Mouse (Mus musculus) cerebellum, adult (tissue): ENCODE results near the gene Tmem38b.

Experiments
- ATAC-seq: cut with Nextera tagmentation; 2 replicates; pipeline ENCODE4 v1.9.2; 2017; ENCODE audit warnings: mild to moderate bottlenecking, moderate library complexity, mixed read lengths; ENCODE audit not compliant: insufficient number of reproducible peaks, low FRiP score, low TSS enrichment

Gene Tmem38b

DNA sequence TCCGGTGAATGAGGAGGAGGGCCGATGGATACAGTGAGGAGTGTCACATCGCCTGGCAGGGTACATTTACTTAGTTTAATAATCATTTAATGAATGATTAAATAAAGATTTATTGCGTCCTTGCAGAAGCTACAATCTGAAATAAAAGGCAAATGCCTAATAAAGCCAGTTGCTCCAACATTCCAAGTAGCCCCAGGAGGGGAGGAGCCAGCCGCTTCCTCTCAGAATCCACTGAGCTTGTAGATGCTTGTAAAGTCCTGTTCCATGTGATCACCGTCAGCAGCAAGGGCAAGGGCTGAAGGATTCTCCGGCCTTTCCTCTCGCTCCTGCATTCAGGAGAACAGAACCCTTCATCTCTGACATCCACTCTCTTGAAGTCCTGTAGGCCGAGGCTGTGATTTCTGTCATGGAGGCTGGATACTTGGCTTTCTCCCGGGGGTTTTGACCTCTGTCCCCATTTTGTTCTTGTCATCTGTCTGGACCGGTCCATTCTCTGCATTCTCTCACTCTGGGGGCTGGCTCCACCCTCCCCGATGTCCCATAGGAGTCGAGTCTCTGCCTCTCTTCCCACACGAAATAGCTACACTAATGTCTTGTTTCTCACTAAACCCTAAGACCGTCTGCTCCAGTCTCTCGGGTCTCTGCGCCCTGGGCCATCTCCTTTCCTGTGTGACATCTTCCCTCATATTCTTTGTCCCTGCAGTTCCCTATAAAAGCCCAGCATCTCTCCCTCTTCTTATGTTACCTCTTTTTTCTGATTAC, 57.3 kb downstream of the Tmem38b start:
- no peak for ATAC-seq

DNA sequence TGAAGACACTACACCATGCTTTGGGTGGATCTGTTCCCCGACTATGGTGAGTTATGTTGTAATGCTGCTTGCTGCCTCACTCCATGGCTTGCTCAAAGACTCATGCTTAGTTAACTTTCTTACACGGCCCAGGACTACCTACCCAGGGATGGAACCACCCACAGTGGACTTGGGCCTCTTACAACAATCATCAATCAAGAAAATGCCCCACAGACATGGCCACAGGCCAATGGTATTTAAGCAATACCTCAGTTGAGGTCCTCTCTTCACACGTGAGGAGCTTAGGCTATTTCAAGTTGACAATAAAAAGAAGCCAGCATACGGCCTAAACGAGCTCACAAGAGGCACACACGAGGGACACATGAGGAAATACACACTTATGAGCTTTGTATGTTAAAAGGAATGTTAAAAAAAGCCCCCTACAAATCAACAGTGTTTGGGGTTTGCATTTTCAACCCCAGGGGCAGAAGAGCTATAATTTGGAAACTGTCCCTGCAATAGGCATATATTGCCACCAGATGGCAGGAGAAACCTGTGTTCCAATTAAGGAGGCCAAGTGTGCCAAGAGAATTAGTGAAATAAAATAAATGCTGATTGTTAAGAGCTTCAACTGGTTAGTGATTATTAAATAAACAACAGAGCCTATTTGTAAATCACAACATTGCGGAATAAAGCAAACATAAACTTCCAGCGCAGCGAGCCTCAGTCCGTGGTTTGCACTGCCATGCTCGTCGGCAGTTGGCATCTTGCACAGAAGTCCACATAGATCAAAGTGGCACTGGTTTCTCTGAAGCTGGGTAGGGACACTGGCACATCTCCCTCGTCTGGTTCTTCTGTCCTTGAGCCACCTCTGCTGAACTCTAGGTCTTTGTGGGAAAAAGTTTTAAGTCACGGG, 58.8 kb downstream of the Tmem38b start:
- ATAC-seq: no peak

DNA sequence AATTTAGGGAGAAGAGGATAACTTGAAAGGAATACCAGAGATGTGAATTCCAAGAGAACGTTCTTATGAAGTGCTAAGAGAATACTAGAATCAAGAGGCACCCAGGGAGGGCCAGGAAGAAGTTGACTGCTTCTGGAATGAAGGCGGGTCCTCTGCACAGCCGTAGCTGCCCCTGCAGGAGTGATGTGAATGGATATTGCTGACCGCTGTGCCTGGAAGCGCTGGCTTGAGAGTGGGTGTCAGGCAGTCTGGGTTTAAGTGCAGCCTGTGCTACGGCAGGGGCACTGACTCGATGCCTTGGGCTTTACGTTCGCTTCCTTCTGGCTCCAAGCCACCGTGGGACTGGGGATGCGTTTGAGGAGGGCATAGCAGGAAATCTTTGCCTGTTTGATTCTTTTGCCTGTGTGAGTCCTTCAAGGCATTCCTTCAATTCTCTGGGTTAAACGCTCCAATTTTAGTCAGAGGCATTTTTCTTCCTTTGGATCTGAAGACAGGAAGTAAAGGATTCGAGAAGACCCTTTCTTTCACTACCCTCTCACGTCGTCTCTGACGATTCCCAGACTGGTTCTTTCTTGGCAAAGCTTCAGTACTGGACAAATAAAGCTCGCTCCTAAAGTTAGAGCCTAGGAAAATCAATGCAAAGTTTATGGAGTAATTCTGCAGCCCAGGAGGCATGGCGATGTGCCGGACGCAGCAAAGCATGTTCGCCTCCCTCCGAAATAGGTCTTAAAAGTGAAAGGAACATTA, 60.7 kb downstream of the Tmem38b start:
- no peak for ATAC-seq

DNA sequence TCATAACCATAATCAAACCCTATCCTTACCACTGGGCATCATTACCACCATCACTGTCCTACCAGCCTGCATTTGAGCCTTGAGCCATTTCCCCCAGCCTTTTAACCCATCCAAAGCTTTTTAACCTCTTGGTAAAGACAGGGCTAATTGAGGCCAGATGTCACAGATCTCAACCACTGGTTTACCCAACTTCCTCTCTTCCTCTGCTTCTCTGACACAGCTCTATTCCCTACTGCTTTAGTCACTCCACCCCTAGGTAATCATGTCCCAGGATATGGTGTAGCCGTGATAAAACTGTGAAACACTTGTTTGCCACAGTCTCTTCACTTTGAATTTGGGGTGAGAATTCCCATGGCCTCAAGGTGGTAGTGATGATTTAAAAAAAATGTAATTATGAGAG, 69.5 kb downstream of the Tmem38b start:
- no peak for ATAC-seq

DNA sequence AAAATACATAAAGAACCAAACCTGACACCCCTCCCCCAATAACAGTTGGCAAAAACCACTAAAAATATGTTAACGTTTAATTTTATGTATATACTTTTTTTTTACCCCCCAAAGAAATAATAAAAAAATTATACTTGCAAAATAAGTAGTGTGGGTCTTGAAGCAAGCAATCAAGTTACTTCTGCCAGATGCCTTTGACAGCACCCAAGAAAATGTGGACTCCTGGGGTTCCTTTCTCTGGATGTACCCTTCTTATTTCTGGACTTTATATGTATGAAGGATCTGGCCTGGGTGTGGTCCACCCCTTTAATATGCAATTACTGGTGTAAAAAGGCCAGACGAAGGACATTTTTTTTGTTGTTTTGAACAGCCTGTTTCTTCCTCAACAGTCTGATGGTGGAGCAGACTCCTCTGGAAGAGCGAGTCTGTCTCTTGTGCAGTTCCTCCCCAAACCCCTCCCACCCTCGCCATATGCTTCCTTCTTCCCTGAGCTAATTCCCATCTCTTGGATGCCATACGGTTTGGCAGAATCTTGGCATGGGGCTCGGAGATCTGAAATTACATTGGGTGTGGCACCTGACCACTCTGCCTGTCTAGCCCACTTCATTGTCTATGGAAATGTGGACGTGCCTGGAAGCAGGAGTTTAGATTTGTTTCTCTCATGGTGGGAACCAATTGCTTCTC, 70.4 kb downstream of the Tmem38b start:
- ATAC-seq: no peak

DNA sequence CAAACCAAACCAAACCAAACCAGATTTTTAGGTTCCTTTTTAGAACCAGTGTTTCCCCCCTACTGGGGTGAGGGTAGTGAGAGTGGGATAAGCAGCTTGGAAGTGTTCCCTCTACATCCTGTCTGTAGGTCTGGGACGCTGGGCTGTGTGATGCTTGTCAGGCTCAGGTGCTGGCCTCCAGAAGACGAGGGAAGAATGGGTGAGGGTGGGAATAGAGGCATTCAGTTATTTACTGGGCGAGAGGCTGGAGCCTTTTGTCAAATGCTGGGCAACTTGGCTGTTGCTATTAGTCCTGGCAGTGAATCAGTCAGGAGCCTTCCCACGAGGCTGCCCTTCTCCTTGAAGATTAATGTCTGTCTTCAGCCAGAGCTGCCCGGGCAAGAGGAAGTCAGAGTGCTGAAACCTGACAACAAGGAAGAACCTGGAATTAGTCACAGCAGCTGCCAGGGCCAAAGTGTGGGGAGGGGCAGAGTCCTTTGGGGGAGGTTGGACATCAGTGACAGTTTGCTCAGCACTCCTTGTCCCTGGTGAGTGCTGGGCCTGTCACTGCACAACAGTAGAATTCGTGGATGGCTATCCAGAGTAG, 74.6 kb downstream of the Tmem38b start:
- ATAC-seq: no peak

DNA sequence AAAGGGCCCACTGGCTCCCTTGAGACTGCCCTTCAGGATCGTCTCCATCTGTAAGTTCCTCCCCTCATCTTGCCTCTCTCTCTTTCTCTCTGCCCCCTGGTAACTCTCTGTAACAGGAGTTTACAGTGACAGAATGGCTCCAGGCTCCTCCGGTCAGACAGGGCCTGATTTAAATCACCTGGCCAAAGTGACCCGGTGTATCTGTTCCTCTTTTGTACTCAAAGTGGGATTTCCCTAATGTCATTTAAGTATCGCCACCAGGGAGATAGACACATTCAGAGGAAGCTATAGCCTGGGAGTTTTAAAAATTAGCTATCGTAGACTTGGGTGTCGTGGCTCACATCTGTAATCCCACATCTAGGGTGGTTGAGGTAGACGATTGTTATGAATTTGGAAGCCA, 78.5 kb downstream of the Tmem38b start:
- ATAC-seq: no peak

DNA sequence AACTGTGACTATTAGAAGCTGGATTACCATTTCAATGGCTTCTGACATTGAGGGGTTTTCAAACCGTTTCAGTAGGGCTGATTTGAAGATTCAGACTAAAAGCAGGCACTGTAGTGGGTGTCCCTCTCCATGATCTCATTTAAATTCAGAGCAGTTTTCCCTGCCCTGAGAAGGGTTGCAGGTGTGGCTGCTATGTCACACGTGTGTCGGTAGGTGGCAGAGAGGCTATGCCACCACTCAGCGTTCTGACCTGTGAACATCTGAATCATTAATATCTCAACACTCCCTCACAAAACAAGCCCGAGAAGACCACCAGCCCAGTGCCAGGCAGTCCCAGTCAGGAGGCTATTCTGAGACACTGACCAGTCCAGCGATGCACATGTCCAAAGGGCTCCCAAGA, 79.7 kb downstream of the Tmem38b start:
- ATAC-seq: no peak; the same call in 1 of the 2 replicates

DNA sequence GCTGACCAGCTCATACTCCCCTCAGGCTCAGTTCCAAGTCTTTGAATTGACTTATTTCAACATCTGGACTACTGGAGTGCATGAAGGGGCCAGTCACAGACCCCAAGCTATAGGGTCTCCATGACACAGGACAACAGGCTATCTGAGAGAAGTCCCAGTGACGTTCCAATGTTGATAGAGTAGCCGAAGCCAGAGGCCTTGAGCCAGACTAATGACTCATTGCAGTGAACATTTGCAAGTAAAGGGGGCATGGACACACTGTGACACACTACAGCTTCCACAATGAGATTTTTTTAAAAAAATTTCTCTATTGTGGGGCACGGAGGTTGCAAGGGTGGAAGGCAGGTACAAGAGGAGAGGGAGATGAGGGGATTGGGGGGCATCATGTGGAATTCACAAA, 81.2 kb downstream of the Tmem38b start:
- ATAC-seq: no peak
